Mouse (Mus musculus) liver, embryonic 11.5 days (tissue): ENCODE data around the gene Rap2b. TPM values are rescaled to one million over a fixed set of nuclear protein-coding genes. Genes with fewer than 3 reads are reported as not detected.

Experiments
- ATAC-seq: fragments of 200-750 bp; cut with Nextera tagmentation; replicated peaks from 2 replicates; pipeline ENCODE4 v1.8.0; 2017; ENCODE audit warnings: moderate number of reproducible peaks, mild to moderate bottlenecking, moderate TSS enrichment, moderate library complexity; ENCODE audit not compliant: low FRiP score
- DNase-seq: peaks from one replicate; pipeline ENCODE4 v3.0.0-alpha.2; 2017; ENCODE audit warnings: low spot score
- H3K27ac ChIP-seq: fragments of 300-500 bp; sonication (generic); 2 replicates; pipeline ENCODE4 v1.5.1; 2014; ENCODE audit warnings: mild to moderate bottlenecking, low read depth, low read length, control low read depth
- H3K27me3 ChIP-seq: fragments of 300-500 bp; sonication (generic); replicated peaks from 2 replicates; pipeline ENCODE4 v1.6.1; 2014; ENCODE audit warnings: low read length, mixed read lengths; ENCODE audit not compliant: control insufficient read depth, insufficient read depth
- H3K36me3 ChIP-seq: fragments of 300-500 bp; sonication (generic); 2 replicates; pipeline ENCODE4 v1.6.1; 2014; ENCODE audit warnings: mild to moderate bottlenecking, low read length, moderate library complexity, mixed read lengths; ENCODE audit not compliant: control insufficient read depth, insufficient read depth
- H3K4me1 ChIP-seq: fragments of 300-500 bp; sonication (generic); replicated peaks from 2 replicates; pipeline ENCODE4 v1.6.1; 2014; ENCODE audit warnings: low read length, mixed read lengths; ENCODE audit not compliant: control insufficient read depth, insufficient read depth
- H3K4me2 ChIP-seq: fragments of 300-500 bp; sonication (generic); 2 replicates; pipeline ENCODE4 v1.6.1; 2014; ENCODE audit warnings: mild to moderate bottlenecking, control low read depth, moderate library complexity
- H3K4me3 ChIP-seq: fragments of 300-500 bp; sonication (generic); 2 replicates; pipeline ENCODE4 v1.5.1; 2014; ENCODE audit warnings: low read depth, low read length, control low read depth
- H3K9ac ChIP-seq: fragments of 300-500 bp; sonication (generic); 2 replicates; pipeline ENCODE4 v1.6.1; 2014; ENCODE audit warnings: low read depth, low read length, control low read depth
- H3K9me3 ChIP-seq: fragments of 300-500 bp; sonication (generic); 2 replicates; pipeline ENCODE4 v1.6.1; 2016; ENCODE audit warnings: low read length, inconsistent platforms, mixed read lengths; ENCODE audit not compliant: control insufficient read depth
- WGBS: fragments of 180-500 bp; shearing (Covaris S2); extraction: QIAGEN DNeasy Blood & Tissue Kit; methylation state at CpG from one replicate; pipeline ENCODE4 v1.1.7; 2014; 5-methylcytosine and 5-hydroxymethylcytosine counted together
- polyA plus RNA-seq: library from polyadenylated mRNA; unstranded; fragments of >200 nt; fragmentation: Nextera tagmentation; extraction: Ambion mirVana; gene quantifications from 2 replicates; pipeline ENCODE4 v1.2.1, GENCODE M21; 2014

Rap2b gene
- polyA plus RNA-seq, 1 experiment from 2014 or later = 7.5 TPM

DNA sequence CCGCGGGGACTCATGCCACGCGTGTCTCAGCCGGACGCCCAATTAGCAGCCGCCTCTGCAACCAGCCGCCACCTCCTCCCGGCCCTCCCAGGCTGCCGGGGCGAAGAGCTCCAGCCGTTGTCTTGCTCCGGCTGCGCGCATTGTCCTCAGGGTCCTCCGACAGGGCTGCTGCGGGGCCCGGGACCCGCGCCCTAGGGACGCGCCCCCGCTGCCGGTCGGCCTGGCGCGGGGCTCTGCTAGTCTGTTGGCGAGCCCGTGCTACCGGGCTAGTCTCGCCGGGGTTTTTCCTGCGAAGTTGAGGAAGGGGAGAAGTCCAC, 3.2 kb downstream of the Rap2b start:
- H3K9me3 ChIP-seq = no peaks in the 10 kb centered on the region
- H3K27me3 ChIP-seq = no peaks in the 10 kb centered on the region
- peaks cover 10% of the 10 kb centered on the region for H3K4me1 ChIP-seq
- peak; percentile 32 for ATAC-seq
- H3K36me3 ChIP-seq = no peaks in the 10 kb centered on the region
- peak overlapping the region; percentile 91 for H3K4me2 ChIP-seq
- H3K27ac ChIP-seq = peak overlapping the region; percentile 68
- peak overlapping the region; percentile 82 for H3K9ac ChIP-seq
- under 1% methylated on average over 31 of the region's 33 CpGs for WGBS
- H3K4me3 ChIP-seq = peak overlapping the region; percentile 90
- no peak for DNase-seq

DNA sequence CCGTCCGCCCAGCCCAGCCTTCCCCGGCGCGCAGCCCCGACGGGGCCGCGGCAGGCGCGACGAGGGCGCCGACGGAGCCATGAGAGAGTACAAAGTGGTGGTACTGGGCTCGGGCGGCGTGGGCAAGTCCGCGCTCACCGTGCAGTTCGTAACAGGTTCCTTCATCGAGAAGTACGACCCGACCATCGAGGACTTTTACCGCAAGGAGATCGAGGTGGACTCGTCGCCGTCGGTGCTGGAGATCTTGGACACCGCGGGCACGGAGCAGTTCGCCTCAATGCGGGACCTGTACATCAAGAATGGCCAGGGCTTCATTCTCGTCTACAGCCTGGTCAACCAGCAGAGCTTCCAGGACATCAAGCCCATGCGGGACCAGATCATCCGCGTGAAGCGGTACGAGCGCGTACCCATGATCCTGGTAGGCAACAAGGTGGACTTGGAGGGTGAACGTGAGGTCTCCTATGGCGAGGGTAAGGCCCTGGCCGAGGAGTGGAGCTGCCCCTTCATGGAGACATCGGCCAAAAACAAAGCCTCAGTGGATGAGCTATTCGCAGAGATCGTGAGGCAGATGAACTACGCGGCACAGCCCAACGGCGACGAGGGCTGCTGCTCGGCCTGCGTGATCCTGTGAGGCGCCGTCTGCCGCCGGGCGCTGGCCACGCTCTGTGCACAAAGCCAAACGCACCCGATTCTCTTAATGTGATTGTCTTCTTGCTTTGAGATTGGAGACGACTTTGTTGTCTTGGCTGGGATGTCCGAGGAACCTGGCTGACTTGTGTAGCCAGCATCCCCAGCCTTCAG, 3.7 kb downstream of the Rap2b start:
- H3K4me2 ChIP-seq = peak overlapping the region; percentile 91
- no peaks in the 10 kb centered on the region for H3K9me3 ChIP-seq
- peak; percentile 65 for DNase-seq
- ATAC-seq = peak; percentile 11
- peak overlapping the region; percentile 82 for H3K9ac ChIP-seq
- H3K27me3 ChIP-seq = no peaks in the 10 kb centered on the region
- H3K4me1 ChIP-seq = peaks cover 10% of the 10 kb centered on the region
- peak overlapping the region; percentile 68 for H3K27ac ChIP-seq
- H3K4me3 ChIP-seq = peak overlapping the region; percentile 90
- under 1% methylated on average over 68 of the region's 68 CpGs for WGBS
- H3K36me3 ChIP-seq = no peaks in the 10 kb centered on the region

DNA sequence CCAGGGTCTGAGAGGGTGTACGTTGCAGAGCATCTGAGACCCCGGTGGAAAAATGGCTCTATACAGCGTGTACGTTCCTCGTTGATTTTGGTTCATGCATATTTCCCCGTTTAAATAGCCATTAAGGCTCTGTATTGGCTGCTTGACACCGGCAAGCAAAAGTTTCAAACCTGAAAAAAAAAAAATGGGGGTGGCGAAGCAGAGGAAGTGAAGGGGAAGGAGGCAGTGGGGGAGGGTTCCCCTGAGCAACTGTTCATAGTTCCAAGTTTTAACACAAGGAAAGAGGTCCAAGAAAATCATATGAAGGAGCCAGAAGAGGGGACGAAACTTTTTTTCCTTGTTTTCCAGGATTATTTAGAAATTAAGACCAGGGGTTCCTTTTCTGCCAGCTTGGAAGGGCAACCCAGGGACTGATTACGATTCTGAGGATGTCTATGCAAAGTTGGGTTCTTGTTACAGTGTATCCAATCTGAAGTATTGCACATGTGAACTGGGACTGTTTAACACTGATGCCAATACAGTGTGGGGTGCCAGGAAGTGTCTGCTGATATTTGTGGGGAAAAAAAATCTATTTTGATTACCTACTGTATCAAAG, 4.4 kb downstream of the Rap2b start, which contains the start of gene B430305J03Rik:
Gene B430305J03Rik (minus strand): TSS at position 173 of the 595 bp plus-strand sequence.
- Histone ChIP-seq H3K4me2 (peak within 1 kb of the TSS; percentile 91), H3K4me1 (peaks cover 10% of the 10 kb centered on the region)

DNA sequence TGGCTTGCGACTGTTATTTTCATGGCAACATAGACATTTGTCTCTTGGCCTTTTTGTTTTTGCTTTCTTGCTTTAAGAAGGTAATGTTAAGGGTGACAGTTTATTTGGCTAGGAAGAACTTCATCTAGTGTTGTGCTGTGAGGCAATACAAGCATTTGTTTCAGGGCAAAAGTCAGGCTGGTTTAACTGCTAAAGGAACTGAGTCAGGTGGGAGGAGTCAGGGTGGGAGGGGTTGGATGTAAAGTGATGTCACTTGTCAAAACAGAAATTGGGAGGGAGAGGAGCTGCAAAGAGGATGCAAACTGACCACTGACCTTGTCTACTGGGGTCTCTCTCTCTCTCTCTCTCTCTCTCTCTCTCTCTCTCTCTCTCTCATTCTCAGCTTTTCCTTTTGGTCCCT, 7.0 kb downstream of the Rap2b start:
- ATAC-seq (no peak), DNase-seq (no peak)
- no peak overlapping the region for H3K9ac ChIP-seq
- H3K27me3 ChIP-seq = no peaks in the 10 kb centered on the region
- H3K4me3 ChIP-seq = no peak overlapping the region
- no peak overlapping the region for H3K27ac ChIP-seq
- peaks cover 10% of the 10 kb centered on the region for H3K4me1 ChIP-seq
- H3K4me2 ChIP-seq = no peak overlapping the region
- H3K36me3 ChIP-seq = no peaks in the 10 kb centered on the region
- H3K9me3 ChIP-seq = no peaks in the 10 kb centered on the region
- 94% methylated on average over 1 of the region's 1 CpGs for WGBS

More for the DNA sequence above, 4.4 kb downstream of the Rap2b start, which contains the start of gene B430305J03Rik:
- Histone ChIP-seq H3K9me3 (no peaks in the 10 kb centered on the region), H3K9ac (peak within 1 kb of the TSS; percentile 82), H3K36me3 (no peaks in the 10 kb centered on the region), H3K4me3 (peak within 1 kb of the TSS; percentile 90), H3K27ac (peak within 1 kb of the TSS; percentile 68), H3K27me3 (no peaks in the 10 kb centered on the region)
- DNase-seq = no peak
- ATAC-seq = no peak
- 5% methylated on average over 10 of the region's 10 CpGs for WGBS

DNA sequence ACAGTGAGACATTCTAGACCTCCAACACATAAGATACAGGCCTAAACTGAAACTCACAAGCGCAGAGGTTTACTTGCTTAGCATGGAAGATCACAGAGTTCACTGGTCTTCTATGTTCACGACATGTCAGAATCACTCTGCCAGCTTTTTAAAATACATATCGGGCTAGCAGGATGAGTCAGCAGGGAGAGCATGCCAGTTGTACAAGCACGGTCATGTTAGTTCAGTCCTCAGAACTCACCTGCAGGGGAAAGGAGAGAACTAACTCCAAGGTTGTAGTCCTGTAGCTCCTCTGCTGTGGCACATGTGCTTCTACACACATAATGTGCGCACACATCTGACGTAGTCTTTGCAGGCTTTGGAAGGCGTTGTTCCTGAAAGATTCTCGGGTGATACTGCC, 14.6 kb downstream of the Rap2b start:
- Histone ChIP-seq H3K36me3 (no peaks in the 10 kb centered on the region), H3K9ac (no peak overlapping the region), H3K4me2 (no peak overlapping the region), H3K27me3 (no peaks in the 10 kb centered on the region), H3K9me3 (no peaks in the 10 kb centered on the region), H3K4me1 (no peaks in the 10 kb centered on the region), H3K27ac (no peak overlapping the region), H3K4me3 (no peak overlapping the region)
- DNase-seq = no peak
- WGBS = 87% methylated on average over 8 of the region's 8 CpGs
- no peak for ATAC-seq

DNA sequence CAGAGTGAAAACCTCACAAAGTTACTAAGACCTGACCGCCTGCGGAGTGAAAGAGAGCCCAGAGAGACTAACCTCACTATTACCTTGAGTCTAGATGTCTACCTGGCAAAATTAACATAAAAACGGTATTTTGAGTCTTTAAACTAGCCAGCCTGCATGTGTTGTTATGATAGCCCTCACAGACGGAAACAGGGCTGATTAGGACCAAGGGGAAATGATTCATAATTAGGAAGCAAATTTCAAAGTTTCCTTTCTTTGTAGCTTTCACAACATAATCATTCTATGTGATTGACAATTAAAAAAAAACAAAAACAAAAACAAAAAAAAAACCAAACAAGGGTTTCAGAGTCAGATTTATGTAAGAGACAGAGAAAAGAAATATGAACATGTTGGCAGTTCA, 24.9 kb downstream of the Rap2b start:
- 64% methylated on average over 4 of the region's 4 CpGs for WGBS
- Histone ChIP-seq H3K9me3 (no peaks in the 10 kb centered on the region), H3K36me3 (no peaks in the 10 kb centered on the region), H3K27ac (no peak overlapping the region), H3K4me2 (no peak overlapping the region), H3K9ac (no peak overlapping the region), H3K27me3 (no peaks in the 10 kb centered on the region), H3K4me3 (no peak overlapping the region), H3K4me1 (no peaks in the 10 kb centered on the region)
- ATAC-seq (no peak), DNase-seq (no peak)

DNA sequence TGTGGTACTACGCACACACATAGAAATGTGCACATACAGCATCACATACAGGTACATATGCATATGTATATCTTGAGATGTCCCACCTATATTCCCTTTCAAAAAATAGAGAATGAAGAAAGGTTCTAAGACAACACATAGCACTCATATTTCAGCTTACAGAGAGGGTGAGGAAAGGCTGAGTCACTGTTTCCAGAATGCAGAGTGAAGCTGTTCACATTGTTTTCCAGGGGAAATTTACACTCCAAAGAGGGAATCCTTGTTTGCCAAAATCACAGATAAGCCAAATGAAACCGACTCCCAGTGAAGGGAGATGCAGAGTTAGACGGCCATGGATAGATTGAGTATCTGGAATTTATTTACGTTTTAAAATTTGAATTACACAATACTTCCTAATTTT, 30.1 kb downstream of the Rap2b start:
- DNase-seq (no peak), ATAC-seq (no peak)
- Histone ChIP-seq H3K36me3 (no peaks in the 10 kb centered on the region), H3K27ac (no peak overlapping the region), H3K4me1 (0 out of 2 replicates have a peak, but pooled peaks cover 4% of the 10 kb centered on the region), H3K4me3 (no peak overlapping the region), H3K9me3 (no peaks in the 10 kb centered on the region), H3K4me2 (no peak overlapping the region), H3K9ac (no peak overlapping the region), H3K27me3 (no peaks in the 10 kb centered on the region)
- WGBS = 70% methylated on average over 4 of the region's 4 CpGs

DNA sequence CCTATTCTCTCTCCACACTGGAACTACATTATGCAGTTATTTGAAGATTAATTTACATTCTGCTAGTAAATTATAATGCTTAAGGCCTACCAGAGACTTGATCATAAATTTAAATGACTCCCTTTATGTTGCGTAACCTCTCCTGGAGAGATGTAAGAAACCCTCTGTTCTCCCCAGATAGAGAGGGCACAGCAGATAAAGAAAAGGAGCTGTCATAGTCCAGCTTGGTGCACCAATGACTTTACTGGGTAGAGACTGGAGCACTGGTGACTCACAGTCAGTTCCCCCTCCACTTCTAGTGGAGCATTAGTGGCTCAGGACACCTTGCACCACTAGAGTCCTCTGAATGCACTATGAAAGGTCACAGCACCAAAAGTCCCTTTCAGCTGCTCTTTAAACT, 31.4 kb downstream of the Rap2b start:
- Histone ChIP-seq H3K9me3 (no peaks in the 10 kb centered on the region), H3K4me3 (no peak overlapping the region), H3K9ac (no peak overlapping the region), H3K27me3 (no peaks in the 10 kb centered on the region), H3K36me3 (no peaks in the 10 kb centered on the region), H3K27ac (no peak overlapping the region), H3K4me1 (0 out of 2 replicates have a peak, but pooled peaks cover 4% of the 10 kb centered on the region), H3K4me2 (no peak overlapping the region)
- ATAC-seq (peak; percentile 99), DNase-seq (no peak)
- 58% methylated on average over 1 of the region's 1 CpGs for WGBS

DNA sequence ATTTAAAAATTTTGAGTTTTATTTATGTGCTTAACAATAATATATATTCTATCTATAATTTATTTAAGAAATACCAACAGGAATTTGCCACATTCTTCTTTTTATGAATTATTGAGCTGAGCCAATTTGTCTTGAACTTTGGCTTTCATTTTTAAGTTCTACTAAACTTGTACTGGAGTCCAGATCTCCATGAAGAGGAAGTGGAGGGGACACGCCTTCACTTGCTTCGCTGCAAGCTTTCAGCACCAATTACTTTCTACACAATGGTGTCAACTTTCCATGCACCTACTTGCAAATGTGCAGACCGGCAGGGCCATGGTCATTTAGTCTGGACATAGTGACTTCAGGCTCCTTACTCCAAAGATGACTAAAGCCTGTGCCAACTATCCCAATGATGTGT, 32.1 kb downstream of the Rap2b start:
- ATAC-seq (no peak), DNase-seq (no peak)
- Histone ChIP-seq H3K4me1 (0 out of 2 replicates have a peak, but pooled peaks cover 4% of the 10 kb centered on the region), H3K9me3 (no peaks in the 10 kb centered on the region), H3K27me3 (no peaks in the 10 kb centered on the region), H3K36me3 (no peaks in the 10 kb centered on the region), H3K9ac (no peak overlapping the region), H3K4me2 (no peak overlapping the region), H3K27ac (no peak overlapping the region), H3K4me3 (no peak overlapping the region)
- WGBS = 51% methylated on average over 3 of the region's 3 CpGs
